Mouse (Mus musculus): ENCODE measurements around the gene Rmdn3.

DNA sequence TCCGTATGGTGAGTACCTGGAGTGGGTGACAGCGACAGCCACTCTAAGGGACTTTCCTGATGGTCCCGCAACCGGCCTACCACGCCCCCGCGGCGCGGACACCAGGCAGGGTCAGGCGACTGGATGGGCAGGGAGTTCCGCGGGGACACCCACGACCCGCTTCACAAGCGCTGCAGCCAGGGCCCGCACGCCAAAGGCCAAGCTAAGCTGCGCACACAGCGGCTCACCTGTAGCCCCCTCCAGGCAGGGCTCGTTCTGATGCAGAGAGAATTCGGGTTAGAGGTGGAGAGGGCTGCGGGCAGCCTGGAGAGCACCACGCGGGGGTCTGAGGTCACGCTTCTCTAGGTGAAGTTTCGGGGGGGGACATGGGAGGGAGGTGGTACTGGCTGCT lies 11.0 kb upstream of the Rmdn3 start:
- no peak for TF ChIP-seq POLR2A (IDR thresholded peaks at IDR 0.05; ENCODE audit: insufficient read depth, low read depth, low read length)
- no peak for TF ChIP-seq CTCF (IDR thresholded peaks at IDR 0.05; ENCODE audit: insufficient read depth, low read depth, low read length)

Measured in olfactory bulb, adult 2 months (tissue).